Mouse (Mus musculus) thymus, adult 2 months (tissue): ENCODE data around the gene Rxra.

Experiments
- CTCF ChIP-seq: fragments of 200-500 bp; IDR thresholded peaks from 2 replicates; pipeline ENCODE4 v1.5.1; 2012; ENCODE audit warnings: mild to moderate bottlenecking, control low read depth, low read length, moderate library complexity, borderline replicate concordance; ENCODE audit not compliant: control insufficient read depth, poor library complexity, insufficient read depth; ENCODE audit errors: extremely low read depth
- POLR2A ChIP-seq: fragments of 200-500 bp; IDR thresholded peaks from 2 replicates; pipeline ENCODE4 v1.6.1; 2012; ENCODE audit warnings: mild to moderate bottlenecking, low read length, control low read depth, moderate library complexity; ENCODE audit not compliant: control insufficient read depth, poor library complexity, insufficient read depth; ENCODE audit errors: extremely low read depth

GRCm38 (mm10) chr2:27806691-27807090, 130.5 kb downstream of the Rxra start:
- TF ChIP-seq POLR2A, result no peak
- TF ChIP-seq CTCF, result no peak
